Mouse (Mus musculus) CH12.LX (cell line): Measurements from ENCODE around the gene Lamc3. TPM values are rescaled to one million over a fixed set of nuclear protein-coding genes. Genes with fewer than 3 reads are reported as not detected.

Experiments used
- DNase-seq: peaks from one replicate; pipeline ENCODE4 v3.0.0-alpha.2; 2013; ENCODE audit errors: extremely low read depth
- H3K27ac ChIP-seq: 2 replicates; pipeline ENCODE4 v1.5.1; 2012; ENCODE audit warnings: low read depth, mild to moderate bottlenecking, control low read depth, moderate library complexity; ENCODE audit not compliant: insufficient read depth
- H3K27me3 ChIP-seq: replicated peaks from 2 replicates; pipeline ENCODE3; 2012; ENCODE audit warnings: inconsistent platforms
- H3K36me3 ChIP-seq, 2 experiments: replicated peaks in 1 of 2; 2 replicates each; pipeline versions ENCODE3 to v1.6.1; 2012; ENCODE audit warnings: inconsistent platforms in 1 of 2, low read length in 1 of 2, mild to moderate bottlenecking in 1 of 2, mixed read lengths in 1 of 2, moderate library complexity in 1 of 2; ENCODE audit not compliant: control insufficient read depth in 1 of 2, insufficient read depth in 1 of 2
- H3K4me1 ChIP-seq, 2 experiments: 2 replicates each; pipeline ENCODE4 v1.6.1; 2012; ENCODE audit warnings: inconsistent platforms in 1 of 2, moderate library complexity in 1 of 2; ENCODE audit not compliant: insufficient read depth in 2 of 2, control insufficient read depth in 1 of 2
- H3K4me2 ChIP-seq: 2 replicates; pipeline ENCODE4 v1.6.1; 2012; ENCODE audit warnings: low read depth, mild to moderate bottlenecking, control low read depth; ENCODE audit not compliant: poor library complexity, insufficient read depth, severe bottlenecking
- H3K4me3 ChIP-seq, 3 experiments: fragments of 150-350 bp in 1 of 3; sonication (generic) in 1 of 3; replicated peaks in 1 of 3; 2 replicates each; pipeline versions ENCODE3 to v1.5.1; 2011 to 2012; ENCODE audit warnings: low read depth in 2 of 3, low read length in 2 of 3, mild to moderate bottlenecking in 2 of 3, moderate library complexity in 2 of 3, control low read depth in 1 of 3, improper control_type of control experiment in 1 of 3, inconsistent platforms in 1 of 3, mixed read lengths in 1 of 3; ENCODE audit not compliant: poor library complexity in 1 of 3
- H3K79me2 ChIP-seq: replicated peaks from 2 replicates; pipeline ENCODE4 v1.6.1; 2012; ENCODE audit warnings: mild to moderate bottlenecking, moderate library complexity; ENCODE audit not compliant: control insufficient read depth, poor library complexity, insufficient read depth, severe bottlenecking; ENCODE audit errors: extremely low read depth
- H3K9ac ChIP-seq: 2 replicates; pipeline ENCODE4 v1.6.1; 2012; ENCODE audit warnings: low read depth, mild to moderate bottlenecking, control low read depth, moderate library complexity; ENCODE audit not compliant: insufficient read depth
- H3K9me3 ChIP-seq: replicated peaks from 2 replicates; pipeline ENCODE3; 2012; ENCODE audit warnings: low read length, inconsistent platforms, mixed read lengths
- BHLHE40 ChIP-seq: IDR thresholded peaks from 2 replicates; pipeline ENCODE4 v1.6.1; 2011; ENCODE audit warnings: mild to moderate bottlenecking, low read depth, low read length, improper control_type of control experiment
- CHD2 ChIP-seq: IDR thresholded peaks from 2 replicates; pipeline ENCODE4 v1.6.1; 2011; ENCODE audit warnings: low read length, improper control_type of control experiment
- CTCF ChIP-seq, 2 experiments: IDR thresholded peaks in 1 of 2; conservative IDR thresholded peaks in 1 of 2; 2 replicates each; pipeline ENCODE4 v1.5.1; 2011 to 2012; ENCODE audit warnings: low read depth in 2 of 2, low read length in 2 of 2, improper control_type of control experiment in 1 of 2, inconsistent platforms in 1 of 2, mild to moderate bottlenecking in 1 of 2, moderate library complexity in 1 of 2
- ELF1 ChIP-seq: IDR thresholded peaks from 2 replicates; pipeline ENCODE4 v1.6.1; 2014; ENCODE audit warnings: low read depth, mild to moderate bottlenecking, inconsistent platforms, low read length, improper control_type of control experiment
- EP300 ChIP-seq: IDR thresholded peaks from 2 replicates; pipeline ENCODE4 v1.6.1; 2011; ENCODE audit warnings: low read length, improper control_type of control experiment
- ETS1 ChIP-seq: conservative IDR thresholded peaks from 2 replicates; pipeline ENCODE4 v1.6.1; 2012; ENCODE audit warnings: low read depth, mild to moderate bottlenecking, inconsistent platforms, low read length, improper control_type of control experiment, moderate library complexity
- GABPA ChIP-seq: IDR thresholded peaks from 2 replicates; pipeline ENCODE4 v1.6.1; 2012; ENCODE audit warnings: low read depth, low read length, improper control_type of control experiment, inconsistent platforms; ENCODE audit not compliant: insufficient replicate concordance
- HCFC1 ChIP-seq: IDR thresholded peaks from 2 replicates; pipeline ENCODE4 v1.6.1; 2012; ENCODE audit warnings: low read depth, mild to moderate bottlenecking, inconsistent platforms, low read length, improper control_type of control experiment
- IRF4 ChIP-seq: IDR thresholded peaks from 2 replicates; pipeline ENCODE4 v1.6.1; 2014; ENCODE audit warnings: low read depth, mild to moderate bottlenecking, inconsistent platforms, low read length, improper control_type of control experiment
- JUND ChIP-seq: conservative IDR thresholded peaks from 2 replicates; pipeline ENCODE4 v1.6.1; 2011; ENCODE audit warnings: low read depth, low read length, improper control_type of control experiment
- KAT2A ChIP-seq: IDR thresholded peaks from 2 replicates; pipeline ENCODE4 v1.6.1; 2012; ENCODE audit warnings: low read length, improper control_type of control experiment, inconsistent platforms; ENCODE audit not compliant: insufficient replicate concordance
- MAFK ChIP-seq: IDR thresholded peaks from 2 replicates; pipeline ENCODE4 v1.6.1; 2011; ENCODE audit warnings: low read length, improper control_type of control experiment; ENCODE audit not compliant: insufficient replicate concordance
- MAX ChIP-seq: IDR thresholded peaks from 2 replicates; pipeline ENCODE4 v1.6.1; 2011; ENCODE audit warnings: low read length, improper control_type of control experiment
- MAZ ChIP-seq: IDR thresholded peaks from 2 replicates; pipeline ENCODE4 v1.6.1; 2012; ENCODE audit warnings: low read depth, mild to moderate bottlenecking, inconsistent platforms, low read length, improper control_type of control experiment, moderate library complexity
- MEF2A ChIP-seq: IDR thresholded peaks from 2 replicates; pipeline ENCODE4 v1.6.1; 2014; ENCODE audit warnings: low read depth, mild to moderate bottlenecking, inconsistent platforms, low read length, improper control_type of control experiment, borderline replicate concordance
- MXI1 ChIP-seq: IDR thresholded peaks from 2 replicates; pipeline ENCODE4 v1.6.1; 2011; ENCODE audit warnings: mild to moderate bottlenecking, low read depth, low read length, improper control_type of control experiment
- NELFE ChIP-seq: IDR thresholded peaks from 2 replicates; pipeline ENCODE4 v1.6.1; 2011; ENCODE audit warnings: low read depth, low read length, improper control_type of control experiment
- NRF1 ChIP-seq: IDR thresholded peaks from 2 replicates; pipeline ENCODE4 v1.6.1; 2014; ENCODE audit warnings: low read depth, mild to moderate bottlenecking, inconsistent platforms, low read length, improper control_type of control experiment, moderate library complexity
- PAX5 ChIP-seq: IDR thresholded peaks from 2 replicates; pipeline ENCODE4 v1.6.1; 2012; ENCODE audit warnings: low read length, inconsistent platforms, mixed read lengths
- POLR2AphosphoS2 ChIP-seq: IDR thresholded peaks from 2 replicates; pipeline ENCODE4 v1.6.1; 2011; ENCODE audit warnings: low read depth, low read length, improper control_type of control experiment
- RAD21 ChIP-seq: IDR thresholded peaks from 2 replicates; pipeline ENCODE4 v1.6.1; 2011; ENCODE audit warnings: low read depth, mild to moderate bottlenecking, low read length, improper control_type of control experiment, moderate library complexity
- RCOR1 ChIP-seq: conservative IDR thresholded peaks from 2 replicates; pipeline ENCODE4 v1.6.1; 2012; ENCODE audit warnings: low read depth, mild to moderate bottlenecking, inconsistent platforms, low read length, improper control_type of control experiment
- TBP ChIP-seq: conservative IDR thresholded peaks from 2 replicates; pipeline ENCODE4 v1.6.1; 2011; ENCODE audit warnings: low read depth, low read length, improper control_type of control experiment
- TCF12 ChIP-seq: IDR thresholded peaks from 2 replicates; pipeline ENCODE4 v1.6.1; 2014; ENCODE audit warnings: low read depth, mild to moderate bottlenecking, inconsistent platforms, low read length, improper control_type of control experiment
- UBTF ChIP-seq: IDR thresholded peaks from 2 replicates; pipeline ENCODE4 v1.6.1; 2012; ENCODE audit warnings: low read depth, mild to moderate bottlenecking, inconsistent platforms, low read length, improper control_type of control experiment, moderate library complexity
- USF1 ChIP-seq: IDR thresholded peaks from 2 replicates; pipeline ENCODE4 v1.6.1; 2014; ENCODE audit warnings: low read depth, mild to moderate bottlenecking, inconsistent platforms, low read length, improper control_type of control experiment
- ZNF384 ChIP-seq: IDR thresholded peaks from 2 replicates; pipeline ENCODE4 v1.6.1; 2012; ENCODE audit warnings: low read depth, low read length, improper control_type of control experiment, inconsistent platforms
- dilution Hi-C: fragments of 300-500 bp; cut with MboI; formaldehyde crosslinking; loops from 2 replicates; pipeline ENCODE4 v1.14.3; 2020; ENCODE audit warnings: low sequenced_read_pairs; ENCODE audit not compliant: extremely low pct_unique_long_range_greater_than_20kb, extremely low pct_ligation_motif_present
- in situ Hi-C: fragments of 300-500 bp; cut with MboI; formaldehyde crosslinking; loops from 3 replicates; pipeline ENCODE4 v1.14.3; 2019; ENCODE audit warnings: low sequenced_read_pairs, low pct_ligation_motif_present, low pct_unique_long_range_greater_than_20kb, mixed read lengths
- polyA plus RNA-seq: library from polyadenylated mRNA; unstranded; fragments of >175 nt; gene quantifications from 2 replicates; pipeline ENCODE4 v1.2.1, GENCODE M21; 2012; ENCODE audit warnings: low read depth; ENCODE audit not compliant: insufficient read length
- total RNA-seq, 2 experiments: library from RNA; depleted of rRNA; stranded (reverse); fragments of 300-350 nt in 1 of 2; fragments of >200 nt in 1 of 2; gene quantifications; 2 replicates each; pipeline ENCODE4 v1.2.3; 2012 to 2014

Lamc3 gene
- total and polyA plus RNA-seq, 3 experiments: not detected

- H3K4me2 ChIP-seq: no peak overlapping the region
- no peak for DNase-seq
- H3K4me3 ChIP-seq: no peak overlapping the region
- TF ChIP-seq RAD21 (no peak), TBP (no peak), RCOR1 (no peak), CHD2 (no peak), IRF4 (no peak), PAX5 (no peak), CTCF (conservative IDR thresholded peaks at IDR 0.05 in 1 of 2, IDR thresholded peaks at IDR 0.05 in 1 of 2; ENCODE audit: low read depth in 2 of 2, low read length in 2 of 2) (no peak), USF1 (no peak), JUND (no peak), GABPA (no peak), MAX (no peak), UBTF (no peak), EP300 (no peak), MAZ (no peak), MEF2A (no peak), NRF1 (no peak), KAT2A (no peak)
- H3K4me1 ChIP-seq: peaks cover 5 to 6% of the 10 kb centered on the region in 2 experiments; a peak in 3 of 4 replicates
- H3K79me2 ChIP-seq: no peaks in the 10 kb centered on the region
- no peak overlapping the region for H3K27ac ChIP-seq
- no peak overlapping the region for H3K9ac ChIP-seq
- dilution Hi-C loops: no loop called here
- H3K9me3 ChIP-seq: no peaks in the 10 kb centered on the region
- no peaks in the 10 kb centered on the region for H3K36me3 ChIP-seq
- H3K27me3 ChIP-seq: peaks cover 91% of the 10 kb centered on the region
- in situ Hi-C loops: no loop called here
Measured at GRCm38 (mm10) chr2:31948801-31949200, 61.7 kb downstream of the Lamc3 start.

GRCm38 (mm10) chr2:31950058-31950871 is 63.2 kb downstream of the Lamc3 start, which contains the start of gene Aif1l:
Gene Aif1l (plus strand): TSS chr2:31950139.
- Histone ChIP-seq H3K9ac (no peak within 1 kb of the TSS), H3K36me3 (no peaks in the 10 kb centered on the region), H3K27me3 (peaks cover 93% of the 10 kb centered on the region), H3K9me3 (no peaks in the 10 kb centered on the region), H3K4me1 (peaks cover 5 to 6% of the 10 kb centered on the region in 2 experiments; a peak in 3 of 4 replicates), H3K27ac (no peak within 1 kb of the TSS), H3K79me2 (no peaks in the 10 kb centered on the region), H3K4me2 (peak within 1 kb of the TSS; percentile 68), H3K4me3 (peak within 1 kb of the TSS in 1 of 3 experiments; percentile 38)
- DNase-seq: no peak
- TF ChIP-seq CTCF (conservative IDR thresholded peaks at IDR 0.05 in 1 of 2, IDR thresholded peaks at IDR 0.05 in 1 of 2; ENCODE audit: low read depth in 2 of 2, low read length in 2 of 2): no peak; a peak in 1 of 4 replicates
- no peak for TF ChIP-seq POLR2AphosphoS2
- TF ChIP-seq USF1: no peak
- no peak for TF ChIP-seq TCF12
- no peak for TF ChIP-seq GABPA
- TF ChIP-seq UBTF: no peak
- TF ChIP-seq RCOR1: no peak
- TF ChIP-seq PAX5: no peak
- no peak for TF ChIP-seq ZNF384
- no peak for TF ChIP-seq BHLHE40
- TF ChIP-seq MXI1: no peak
- no peak for TF ChIP-seq NELFE
- TF ChIP-seq ELF1: no peak
- TF ChIP-seq CHD2: no peak
- TF ChIP-seq ETS1: no peak
- no peak for TF ChIP-seq MAFK
- TF ChIP-seq JUND: no peak
- TF ChIP-seq HCFC1: no peak
- in situ Hi-C loops (no loop called here), dilution Hi-C loops (no loop called here)
